Mouse (Mus musculus) heart, postnatal 36 days (tissue): ENCODE results near the gene Dbp. TPM values are rescaled to one million over a fixed set of nuclear protein-coding genes. Genes with fewer than 3 reads are reported as not detected.

ENCODE experiments used
- DNase-seq, 2 experiments: peaks; one replicate each; pipeline ENCODE4 v3.0.0; 2021 to 2022
- intact Hi-C: fragments of 180-260 bp; cut with DNase I; formaldehyde crosslinking; loops from one replicate; pipeline ENCODE4 v1.15.1; 2025
- total RNA-seq, 2 experiments: library from RNA; stranded (reverse); gene quantifications; 2 replicates each; pipeline ENCODE4 v1.2.3; 2021

The Dbp gene
- total RNA-seq, 2 experiments from 2014 or later, result 44.4 to 158 TPM

DNA sequence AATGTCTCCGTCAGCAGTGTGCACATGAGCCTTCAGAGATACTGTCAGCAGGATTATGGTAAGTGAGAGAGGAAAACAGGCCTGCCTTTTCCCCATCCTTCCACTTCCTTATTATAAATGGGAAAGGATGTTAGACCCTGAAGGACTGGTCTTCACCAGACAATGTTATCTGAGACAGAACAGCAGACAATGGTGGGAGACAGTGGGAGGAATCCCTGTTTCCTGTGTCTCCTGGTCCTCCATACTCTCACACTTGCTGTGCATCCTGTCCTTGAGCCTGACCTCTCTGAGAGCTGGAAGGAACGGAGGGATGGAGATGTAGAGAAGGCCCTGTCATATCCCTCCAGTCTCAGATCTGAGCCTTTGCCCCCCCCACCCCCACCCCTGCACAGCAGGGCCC is 12.5 kb upstream of the Dbp start:
- intact Hi-C loops, result no loop called here
- no peak for DNase-seq

DNA sequence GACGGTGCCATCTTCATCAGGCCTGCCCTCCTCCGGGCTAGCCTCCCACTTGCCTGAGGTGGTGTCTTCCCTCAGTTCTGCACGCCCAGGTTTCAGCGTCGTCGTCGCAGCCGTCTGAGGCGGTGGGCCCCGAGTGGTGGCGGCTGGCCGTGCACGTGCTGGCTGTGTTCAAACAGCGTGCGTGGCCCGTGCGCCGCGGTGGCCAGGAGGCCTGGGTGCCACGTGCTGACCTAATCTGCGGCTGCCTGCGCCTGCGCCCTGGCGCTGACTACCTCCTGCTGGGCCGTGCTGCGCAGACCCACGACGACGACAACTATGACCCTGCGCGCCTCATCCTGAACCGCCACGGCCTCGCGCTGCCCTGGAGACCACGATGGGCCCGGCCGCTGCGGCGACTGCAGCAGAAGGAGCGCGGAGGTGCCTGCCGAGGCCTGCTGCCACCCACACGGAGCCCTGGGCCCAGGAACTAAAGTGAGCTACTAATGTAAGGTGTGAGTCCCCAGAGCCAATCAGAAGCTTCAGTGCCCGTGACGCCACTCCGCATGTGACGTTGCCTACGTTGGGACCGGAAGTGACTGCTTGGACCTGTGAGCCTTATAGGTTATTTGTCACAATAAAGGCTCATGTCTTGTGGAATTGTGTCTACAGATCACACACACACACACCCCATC is 10.8 kb upstream of the Dbp start, which contains the start of gene Sec1:
TSS of gene Sec1 (minus strand) at position 482 of the 671 bp plus-strand sequence.
- intact Hi-C loops, result no loop called here
- peak in 1 of 2 experiments; percentile 1 for DNase-seq

DNA sequence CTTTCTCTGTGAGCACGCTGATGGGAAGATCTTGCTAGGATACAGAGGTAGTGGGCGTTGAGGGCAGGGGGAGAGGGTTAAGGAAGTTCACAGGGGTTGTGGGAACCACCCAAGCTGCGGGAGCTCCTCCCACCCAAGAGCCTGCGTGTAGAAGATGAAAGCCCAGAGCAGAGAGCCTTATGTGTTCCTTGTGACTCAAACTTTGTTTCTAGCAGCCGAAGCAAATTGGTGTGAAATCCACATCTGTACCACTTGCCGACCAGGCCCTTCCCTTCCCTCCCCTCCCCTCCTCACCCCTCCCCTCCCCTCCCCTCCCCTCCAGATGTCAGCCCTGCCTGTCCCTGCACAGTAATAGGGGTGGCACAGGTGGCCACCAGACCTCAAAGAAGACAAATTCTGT is 9.8 kb upstream of the Dbp start:
- DNase-seq, result peak in 1 of 2 experiments; percentile 1
- intact Hi-C loops, result no loop called here

GRCm38 (mm10) chr7:45697894-45698293 is 7.0 kb upstream of the Dbp start:
- DNase-seq, result no peak
- intact Hi-C loops, result no loop called here

GRCm38 (mm10) chr7:45699523-45700141 is 5.3 kb upstream of the Dbp start, which contains the start of gene Car11:
TSS of gene Car11 (plus strand) at chr7:45699843.
- DNase-seq, result no peak
- intact Hi-C loops, result no loop called here

- DNase-seq, result peak; percentile 75 to 80
- intact Hi-C loops, result no loop called here
These were observed 4.4 kb upstream of the Dbp start for GRCm38 (mm10) chr7:45700301-45701015.

DNA sequence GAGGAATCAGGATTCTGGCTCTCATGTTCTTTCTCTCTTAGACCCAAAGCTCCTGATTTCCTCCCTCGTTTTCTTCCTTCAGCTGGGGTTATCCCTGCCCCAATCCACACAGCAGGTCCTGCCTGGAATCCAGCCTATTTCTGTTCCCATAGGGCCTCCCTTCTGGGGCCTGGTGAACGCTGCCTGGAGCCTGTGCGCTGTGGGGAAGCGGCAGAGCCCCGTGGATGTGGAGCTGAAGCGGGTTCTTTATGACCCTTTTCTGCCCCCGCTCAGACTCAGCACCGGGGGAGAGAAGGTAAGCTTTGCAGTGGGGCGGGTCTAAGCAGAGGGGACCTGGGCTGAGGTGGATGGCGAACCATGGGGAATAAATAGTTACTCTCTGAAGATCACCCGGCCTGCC is 3.8 kb upstream of the Dbp start:
- intact Hi-C loops, result no loop called here
- DNase-seq, result peak in 1 of 2 experiments; percentile 52

- intact Hi-C loops, result no loop called here
- no peak for DNase-seq
These were observed 3.3 kb upstream of the Dbp start for GRCm38 (mm10) chr7:45701607-45702006.

DNA sequence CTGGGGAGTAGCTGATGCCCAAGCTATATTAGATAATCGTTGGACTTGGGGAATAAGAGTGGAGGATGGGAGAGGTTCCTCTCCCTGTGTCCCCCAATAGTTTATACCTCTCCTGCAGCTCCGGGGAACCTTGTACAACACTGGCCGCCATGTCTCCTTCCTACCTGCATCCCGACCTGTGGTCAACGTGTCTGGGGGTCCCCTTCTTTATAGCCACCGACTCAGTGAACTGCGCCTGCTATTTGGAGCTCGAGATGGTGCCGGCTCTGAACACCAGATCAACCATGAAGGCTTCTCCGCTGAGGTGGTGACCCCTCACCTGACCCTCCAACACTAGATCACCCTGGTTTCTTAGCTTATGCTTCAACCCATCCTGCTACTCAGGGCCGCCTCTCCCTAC is 2.6 kb upstream of the Dbp start:
- intact Hi-C loops, result no loop called here
- DNase-seq, result no peak

DNA sequence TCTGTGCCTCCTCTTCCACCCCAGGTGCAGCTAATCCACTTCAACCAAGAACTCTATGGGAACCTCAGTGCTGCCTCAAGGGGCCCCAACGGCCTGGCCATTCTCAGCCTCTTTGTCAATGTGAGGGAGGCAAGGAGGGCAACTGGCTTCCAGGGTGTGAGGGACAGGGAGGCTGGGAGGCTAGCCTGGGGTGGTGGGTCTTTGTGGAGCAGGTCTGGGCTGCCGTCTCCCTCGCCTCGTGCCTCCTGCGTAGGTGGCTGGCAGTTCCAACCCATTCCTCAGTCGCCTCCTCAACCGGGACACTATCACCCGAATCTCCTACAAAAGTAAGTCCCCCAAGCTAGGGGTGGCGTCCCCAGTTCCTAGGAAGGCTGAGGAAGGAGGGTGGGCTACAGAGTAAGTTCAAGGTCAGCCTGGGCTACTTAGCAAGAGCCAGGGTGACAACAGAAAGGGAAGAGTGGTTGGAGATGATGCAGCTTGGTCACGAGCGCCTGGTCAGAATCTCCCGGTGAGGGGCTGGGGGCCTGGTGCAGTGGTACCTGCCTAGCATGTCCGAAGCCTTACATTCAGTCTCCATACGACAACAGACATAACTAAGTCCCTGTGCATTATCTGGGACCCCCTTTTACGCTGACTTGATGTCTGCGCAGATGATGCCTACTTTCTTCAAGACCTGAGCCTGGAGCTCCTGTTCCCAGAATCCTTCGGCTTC is 1.9 kb upstream of the Dbp start:
- no peak for DNase-seq
- intact Hi-C loops, result no loop called here

- intact Hi-C loops, result no loop called here
- DNase-seq, result no peak
These were observed 1.3 kb upstream of the Dbp start for GRCm38 (mm10) chr7:45703521-45704033.

DNA sequence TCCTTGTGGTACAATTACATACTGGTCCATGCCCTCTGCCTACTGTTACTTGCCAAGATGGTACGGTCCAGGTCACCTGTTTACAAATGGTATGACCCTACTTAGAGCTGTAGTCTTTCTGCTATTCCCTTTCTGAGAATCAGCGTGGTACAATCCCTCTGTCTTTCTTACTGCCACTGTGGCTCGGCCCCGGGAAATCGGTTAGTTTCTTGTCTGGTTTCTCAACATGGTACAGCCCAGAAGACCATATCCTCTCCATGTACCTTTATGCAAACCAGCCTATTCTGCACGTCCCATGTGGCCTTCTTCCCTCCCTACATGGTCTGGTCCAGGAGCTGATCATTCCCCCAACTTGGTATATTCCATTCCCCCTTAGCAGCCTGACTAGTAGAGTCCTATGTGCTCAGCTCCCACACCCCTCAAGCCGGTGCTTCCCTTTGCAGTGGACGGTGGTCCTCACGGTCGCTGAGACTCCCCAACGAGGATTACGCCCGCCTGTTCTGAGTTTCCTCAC is 785 bp upstream of the Dbp start:
- peak; percentile 61 to 75 for DNase-seq
- intact Hi-C loops, result no loop called here

DNA sequence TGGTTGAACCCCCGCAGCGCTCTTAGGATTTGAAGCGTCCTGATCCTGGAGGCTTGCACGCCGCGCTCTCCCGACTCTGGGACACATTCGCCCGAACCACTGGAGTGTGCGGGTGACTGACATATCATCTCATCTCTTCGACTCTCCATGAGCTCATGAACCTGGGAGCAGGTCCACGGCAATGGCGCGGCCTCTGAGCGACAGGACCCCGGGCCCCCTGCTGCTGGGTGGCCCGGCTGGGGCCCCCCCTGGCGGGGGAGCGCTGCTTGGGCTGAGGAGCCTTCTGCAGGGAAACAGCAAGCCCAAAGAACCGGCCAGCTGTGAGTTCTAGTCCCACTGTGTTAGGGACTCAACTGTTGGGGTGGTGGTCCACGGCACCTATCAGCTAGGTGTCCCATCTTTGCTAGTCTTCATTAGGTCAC is 566 bp downstream of the Dbp start:
- DNase-seq, result no peak
- intact Hi-C loops, result loop anchor here (5.0 kb wide), 1 partner anchor 1002 kb away; no protein-coding TSS in a partner anchor

GRCm38 (mm10) chr7:45705873-45706281 is 989 bp downstream of the Dbp start:
- intact Hi-C loops, result loop anchor here (5.0 kb wide), 1 partner anchor 1001 kb away; no protein-coding TSS in a partner anchor
- DNase-seq, result peak; percentile 88 to 92

DNA sequence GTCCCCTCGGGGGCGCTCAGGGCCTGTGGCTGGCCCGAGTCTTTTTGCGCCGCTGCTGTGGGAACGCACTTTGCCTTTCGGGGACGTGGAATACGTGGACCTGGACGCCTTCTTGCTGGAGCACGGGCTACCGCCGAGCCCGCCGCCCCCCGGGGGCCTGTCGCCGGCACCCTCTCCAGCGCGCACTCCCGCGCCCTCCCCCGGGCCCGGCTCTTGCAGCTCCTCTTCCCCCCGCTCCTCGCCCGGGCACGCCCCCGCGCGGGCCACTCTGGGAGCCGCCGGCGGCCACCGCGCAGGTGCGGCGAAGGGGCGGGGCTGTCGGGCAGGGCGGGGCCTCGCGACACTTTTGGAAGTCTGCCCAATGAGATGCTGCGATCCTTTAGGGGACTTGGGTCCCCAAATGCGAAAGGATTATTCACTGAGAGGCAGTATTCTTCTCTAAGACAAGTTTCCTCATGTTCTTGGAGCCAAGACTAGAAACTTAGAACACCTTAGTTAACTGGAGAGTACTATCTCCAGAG is 1.9 kb downstream of the Dbp start:
- intact Hi-C loops, result loop anchor here (5.0 kb wide), 1 partner anchor 1001 kb away; no protein-coding TSS in a partner anchor
- peak; percentile 89 to 93 for DNase-seq

GRCm38 (mm10) chr7:45707375-45707967 is 2.6 kb downstream of the Dbp start:
- intact Hi-C loops, result loop anchor here (5.0 kb wide), 1 partner anchor 1000 kb away; no protein-coding TSS in a partner anchor
- DNase-seq, result peak; percentile 98 to 99

- DNase-seq, result peak; percentile 35 to 59
- intact Hi-C loops, result loop anchor here (5.0 kb wide), 1 partner anchor 999 kb away; no protein-coding TSS in a partner anchor
These were observed 3.4 kb downstream of the Dbp start for GRCm38 (mm10) chr7:45708221-45708761.

DNA sequence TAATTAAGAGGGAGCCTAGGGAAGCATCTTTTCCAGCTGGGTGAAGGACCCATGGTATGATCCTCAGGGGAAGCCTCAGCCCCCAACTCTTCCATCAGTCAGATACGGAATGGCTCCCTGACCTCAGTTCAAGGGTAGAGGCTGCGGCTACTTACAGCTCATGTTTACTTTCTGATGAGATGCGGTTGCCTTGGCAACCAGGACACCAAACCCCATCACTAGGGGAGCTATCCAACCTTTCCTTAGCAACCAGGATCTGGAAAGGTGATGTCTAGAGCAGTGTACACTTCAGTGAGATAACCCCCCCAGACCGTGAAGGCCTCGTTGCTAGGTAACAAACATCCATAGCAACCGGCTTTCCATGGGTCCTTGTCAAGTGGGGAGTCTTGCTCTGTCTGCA is 4.1 kb downstream of the Dbp start:
- no peak for DNase-seq
- intact Hi-C loops, result loop anchor here (5.0 kb wide), 1 partner anchor 998 kb away; no protein-coding TSS in a partner anchor
